Mouse (Mus musculus) mouse trophoblast stem cell (cell line): ENCODE data around the gene Fdx1.

Experiments used
- in situ Hi-C, 2 experiments: fragments of 300-500 bp; cut with MseI, MboI; formaldehyde crosslinking; loops; 2 replicates in 1 of 2; 3 replicates in 1 of 2; pipeline ENCODE4 v1.15.1; 2025

Fdx1 gene

GRCm38 (mm10) chr9:51966373-51966772 is 3.0 kb upstream of the Fdx1 start:
- in situ Hi-C loops: no loop called here

GRCm38 (mm10) chr9:51964110-51964509 is 754 bp upstream of the Fdx1 start:
- in situ Hi-C loops: no loop called here

GRCm38 (mm10) chr9:51961190-51961909 is 2.0 kb downstream of the Fdx1 start:
- in situ Hi-C loops: no loop called here

GRCm38 (mm10) chr9:51960331-51960730 is 3.0 kb downstream of the Fdx1 start:
- in situ Hi-C loops: no loop called here

GRCm38 (mm10) chr9:51958981-51959380 is 4.4 kb downstream of the Fdx1 start:
- in situ Hi-C loops: no loop called here

- in situ Hi-C loops: no loop called here
These were observed 6.3 kb downstream of the Fdx1 start for GRCm38 (mm10) chr9:51957025-51957424.

- in situ Hi-C loops: no loop called here
These were observed 6.9 kb downstream of the Fdx1 start for GRCm38 (mm10) chr9:51956484-51956883.

GRCm38 (mm10) chr9:51951337-51951736 is 12.0 kb downstream of the Fdx1 start:
- in situ Hi-C loops: no loop called here

- in situ Hi-C loops: no loop called here
These were observed 12.7 kb downstream of the Fdx1 start for GRCm38 (mm10) chr9:51950667-51951066.

GRCm38 (mm10) chr9:51950225-51950624 is 13.1 kb downstream of the Fdx1 start:
- in situ Hi-C loops: no loop called here

GRCm38 (mm10) chr9:51943934-51944333 is 19.4 kb downstream of the Fdx1 start:
- in situ Hi-C loops: no loop called here

GRCm38 (mm10) chr9:51934641-51935040 is 28.7 kb downstream of the Fdx1 start:
- in situ Hi-C loops: no loop called here

- in situ Hi-C loops: no loop called here
These were observed 31.4 kb downstream of the Fdx1 start for GRCm38 (mm10) chr9:51931997-51932396.

GRCm38 (mm10) chr9:51931054-51931690 is 32.2 kb downstream of the Fdx1 start:
- in situ Hi-C loops: no loop called here

GRCm38 (mm10) chr9:51929972-51930371 is 33.4 kb downstream of the Fdx1 start:
- in situ Hi-C loops: no loop called here

GRCm38 (mm10) chr9:51928659-51929058 is 34.7 kb downstream of the Fdx1 start:
- in situ Hi-C loops: no loop called here

- in situ Hi-C loops: no loop called here
These were observed 35.2 kb downstream of the Fdx1 start for GRCm38 (mm10) chr9:51928116-51928515.

- in situ Hi-C loops: no loop called here
These were observed 35.7 kb downstream of the Fdx1 start for GRCm38 (mm10) chr9:51927680-51928079.

- in situ Hi-C loops: no loop called here
These were observed 36.7 kb downstream of the Fdx1 start for GRCm38 (mm10) chr9:51926629-51927028.

GRCm38 (mm10) chr9:51924551-51925081 is 38.7 kb downstream of the Fdx1 start:
- in situ Hi-C loops: loop anchor here in 1 of 2 experiments (25.0 kb wide), 1 partner anchor 762 kb away; the partner anchor contains the start of gene Gm32742

GRCm38 (mm10) chr9:51922756-51923155 is 40.6 kb downstream of the Fdx1 start:
- in situ Hi-C loops: loop anchor here in 1 of 2 experiments (25.0 kb wide), 1 partner anchor 760 kb away; the partner anchor contains the start of gene Gm32742

- in situ Hi-C loops: loop anchor here in 1 of 2 experiments (25.0 kb wide), 1 partner anchor 753 kb away; the partner anchor contains the start of gene Gm32742
These were observed 47.8 kb downstream of the Fdx1 start for GRCm38 (mm10) chr9:51915580-51915979.
